Mouse (Mus musculus): ENCODE results near the gene Gpkow. TPM values are rescaled to one million over a fixed set of nuclear protein-coding genes. Genes with fewer than 3 reads are reported as not detected.

The Gpkow gene
- polyA plus RNA-seq, 1 experiment from 2014 or later, result 37.9 TPM

GRCm38 (mm10) chrX:7670921-7671623 is 25.9 kb upstream of the Gpkow start, which contains the start of gene Plp2:
TSS of gene Plp2 (minus strand) at chrX:7671390.
- Histone ChIP-seq H3K4me1 (0 out of 2 replicates have a peak, but pooled peaks cover 7% of the 10 kb centered on the region), H3K27me3 (no peaks in the 10 kb centered on the region), H3K36me3 (peaks cover 11% of the 10 kb centered on the region; the same call in 1 of the 2 replicates), H3K9me3 (replicated peaks) (no peaks in the 10 kb centered on the region), H3K27ac (replicated peaks) (peak within 1 kb of the TSS; percentile 86), H3K4me3 (replicated peaks) (peak within 1 kb of the TSS; percentile 52), H3K4me2 (replicated peaks) (peak within 1 kb of the TSS; percentile 48), H3K9ac (peak within 1 kb of the TSS; percentile 21; the same call in 1 of the 2 replicates)
- WGBS, result 19% methylated on average over 35 of the region's 36 CpGs
- ATAC-seq (ENCODE audit: insufficient number of reproducible peaks, low FRiP score, low TSS enrichment, low read depth), result peak; percentile 41

DNA sequence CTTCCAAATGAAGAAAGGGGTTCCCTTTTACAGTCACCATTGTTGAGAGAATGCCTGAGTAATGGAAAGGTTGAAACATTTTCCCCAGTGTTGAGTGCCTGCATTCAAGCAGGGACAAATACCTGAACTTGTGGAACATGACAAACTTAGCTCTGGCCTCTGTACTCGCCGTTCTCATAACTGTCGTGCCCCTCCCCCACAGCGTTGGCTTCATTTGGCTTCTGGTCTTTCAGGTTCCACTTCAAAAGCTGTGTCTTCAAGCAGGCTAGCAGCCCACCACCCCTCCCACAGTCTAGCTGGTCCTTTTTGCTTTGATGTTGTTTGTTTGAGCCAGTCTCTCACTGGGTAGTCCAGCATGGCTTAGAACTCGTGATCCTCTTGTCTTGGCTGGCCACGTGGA is 24.2 kb upstream of the Gpkow start:
- ATAC-seq (ENCODE audit: insufficient number of reproducible peaks, low FRiP score, low TSS enrichment, low read depth), result no peak
- no peak overlapping the region for H3K4me2 ChIP-seq (replicated peaks)
- no peak overlapping the region for H3K27ac ChIP-seq (replicated peaks)
- no peaks in the 10 kb centered on the region for H3K27me3 ChIP-seq
- H3K9ac ChIP-seq, result no peak overlapping the region
- H3K9me3 ChIP-seq (replicated peaks), result no peaks in the 10 kb centered on the region
- no peak overlapping the region for H3K4me3 ChIP-seq (replicated peaks)
- peaks cover 5% of the 10 kb centered on the region; the same call in 1 of the 2 replicates for H3K36me3 ChIP-seq
- 47% methylated on average over 6 of the region's 6 CpGs for WGBS
- 0 out of 2 replicates have a peak, but pooled peaks cover 7% of the 10 kb centered on the region for H3K4me1 ChIP-seq

DNA sequence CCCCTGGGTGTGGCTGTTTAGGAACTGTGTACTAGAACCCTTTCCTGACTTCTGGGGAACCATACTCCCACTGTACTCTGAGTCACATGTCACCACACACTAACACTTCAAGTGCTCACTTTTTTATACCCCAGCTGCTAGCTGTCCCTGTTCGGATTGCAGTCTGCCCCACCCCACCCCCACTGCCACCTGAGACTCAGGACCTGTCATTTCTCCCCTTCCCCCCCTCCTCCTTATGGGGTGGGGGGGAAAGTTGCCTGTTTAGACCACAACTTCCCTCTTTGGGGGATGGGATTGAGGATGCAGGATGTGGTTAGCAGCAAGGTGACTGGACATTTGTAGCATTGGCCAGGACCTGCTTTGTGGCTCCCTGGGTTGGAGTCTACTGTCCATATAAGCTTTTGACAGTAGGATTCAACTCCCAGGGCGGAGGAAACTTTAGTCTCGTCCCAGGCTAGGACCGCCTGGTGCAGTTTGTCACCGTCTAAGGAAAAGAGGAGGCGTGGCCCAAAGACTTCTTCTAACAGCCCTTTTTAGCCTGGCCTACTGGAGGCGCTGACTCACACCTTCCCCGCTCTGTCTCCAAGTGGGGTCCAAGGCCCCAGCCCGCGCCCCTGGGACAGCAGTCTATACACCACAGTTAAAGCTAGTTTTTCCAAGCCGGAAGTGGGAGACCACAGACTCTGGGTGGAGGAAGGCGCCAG is 23.2 kb upstream of the Gpkow start:
- WGBS, result 34% methylated on average over 12 of the region's 12 CpGs
- peak overlapping the region; percentile 80 for H3K27ac ChIP-seq (replicated peaks)
- no peak overlapping the region for H3K9ac ChIP-seq
- peak overlapping the region; percentile 48 for H3K4me2 ChIP-seq (replicated peaks)
- no peak overlapping the region for H3K4me3 ChIP-seq (replicated peaks)
- peaks cover 5% of the 10 kb centered on the region; the same call in 1 of the 2 replicates for H3K36me3 ChIP-seq
- ATAC-seq (ENCODE audit: insufficient number of reproducible peaks, low FRiP score, low TSS enrichment, low read depth), result peak; percentile 34; the same call in 1 of the 2 replicates
- H3K9me3 ChIP-seq (replicated peaks), result no peaks in the 10 kb centered on the region
- H3K4me1 ChIP-seq, result 0 out of 2 replicates have a peak, but pooled peaks cover 7% of the 10 kb centered on the region
- no peaks in the 10 kb centered on the region for H3K27me3 ChIP-seq

DNA sequence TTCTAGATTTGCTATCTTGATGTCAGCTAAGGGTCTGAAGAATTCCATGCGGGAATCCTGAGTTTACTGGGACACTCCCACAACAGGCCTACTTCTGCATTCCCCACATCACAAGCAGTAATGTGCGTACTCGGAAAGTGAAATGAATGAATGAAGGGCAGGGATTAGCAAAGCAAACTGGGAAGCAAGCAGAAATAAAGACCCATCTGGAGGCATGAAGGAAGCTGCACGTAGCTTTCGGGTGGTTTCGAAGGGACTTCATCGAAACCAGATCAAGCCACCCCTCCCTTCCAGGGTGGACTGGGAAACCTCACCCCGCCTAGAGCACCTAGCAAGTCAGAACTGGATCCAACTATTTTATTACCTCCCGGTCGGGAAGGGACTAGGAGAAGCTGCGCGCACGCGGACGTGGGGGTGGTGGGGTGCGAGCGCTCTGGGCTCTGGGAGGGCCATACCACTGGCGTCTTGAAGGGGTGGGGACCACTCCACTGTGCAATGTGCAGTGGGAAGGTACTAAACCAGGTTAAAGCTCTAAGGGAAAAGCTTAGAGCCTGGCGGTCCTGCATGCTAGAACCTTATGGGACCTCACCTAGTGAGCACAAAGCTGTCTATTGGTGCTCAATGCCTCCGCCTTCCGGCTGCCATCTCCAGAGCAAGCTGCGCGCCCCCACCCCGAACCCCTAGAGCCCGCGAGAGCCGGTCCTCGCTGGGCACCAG is 22.5 kb upstream of the Gpkow start:
- ATAC-seq (ENCODE audit: insufficient number of reproducible peaks, low FRiP score, low TSS enrichment, low read depth), result peak; percentile 9; the same call in 1 of the 2 replicates
- H3K9ac ChIP-seq, result no peak overlapping the region

DNA sequence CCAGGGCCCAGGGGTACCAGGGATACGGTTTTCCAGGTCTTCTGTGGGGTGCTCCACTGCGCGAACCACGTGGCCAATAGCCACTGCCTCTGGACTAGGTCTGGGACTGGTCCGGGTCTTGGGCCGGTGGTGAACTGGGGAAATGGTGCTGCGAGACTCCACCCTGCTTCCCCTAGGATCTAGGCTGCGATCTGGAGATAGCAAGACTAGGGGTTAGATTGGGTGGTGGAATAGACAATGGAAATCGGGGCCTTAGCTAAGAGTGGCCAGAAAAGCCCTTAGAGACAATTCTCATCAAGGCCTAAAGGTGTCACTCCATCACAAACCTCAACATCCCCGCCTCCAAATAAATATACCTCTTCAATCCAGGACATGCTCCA is 21.9 kb upstream of the Gpkow start:
- Histone ChIP-seq H3K36me3 (no peaks in the 10 kb centered on the region), H3K9ac (no peak overlapping the region), H3K27me3 (no peaks in the 10 kb centered on the region), H3K4me1 (0 out of 2 replicates have a peak, but pooled peaks cover 7% of the 10 kb centered on the region), H3K9me3 (replicated peaks) (no peaks in the 10 kb centered on the region), H3K27ac (replicated peaks) (peak overlapping the region; percentile 80), H3K4me2 (replicated peaks) (peak overlapping the region; percentile 48), H3K4me3 (replicated peaks) (peak overlapping the region; percentile 34)
- no peak for ATAC-seq (ENCODE audit: insufficient number of reproducible peaks, low FRiP score, low TSS enrichment, low read depth)
- 21% methylated on average over 10 of the region's 10 CpGs for WGBS

More for the DNA sequence above, 22.5 kb upstream of the Gpkow start:
- Histone ChIP-seq H3K4me2 (replicated peaks) (peak overlapping the region; percentile 48), H3K9me3 (replicated peaks) (no peaks in the 10 kb centered on the region), H3K4me1 (0 out of 2 replicates have a peak, but pooled peaks cover 7% of the 10 kb centered on the region), H3K27me3 (no peaks in the 10 kb centered on the region), H3K27ac (replicated peaks) (peak overlapping the region; percentile 80), H3K4me3 (replicated peaks) (peak overlapping the region; percentile 34), H3K36me3 (no peaks in the 10 kb centered on the region)
- WGBS, result 24% methylated on average over 28 of the region's 28 CpGs

DNA sequence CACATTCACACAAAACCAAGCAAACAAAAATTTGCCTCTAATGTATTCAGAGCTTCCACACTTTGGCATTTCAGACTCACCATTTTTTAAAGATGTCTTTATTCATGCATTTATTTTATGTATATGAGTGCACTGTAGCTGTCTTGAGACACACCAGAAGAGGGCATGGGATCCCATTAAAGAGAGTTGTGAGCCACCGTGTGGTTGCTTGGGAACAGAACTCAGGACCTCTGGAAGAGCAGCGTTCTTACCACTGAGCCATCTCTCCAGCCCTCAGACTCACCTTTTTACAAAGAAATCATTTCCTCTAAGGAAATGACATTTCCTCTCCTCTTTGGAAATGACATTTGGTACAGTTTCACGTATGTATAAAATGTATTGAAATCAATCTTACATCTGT is 17.9 kb upstream of the Gpkow start:
- no peaks in the 10 kb centered on the region for H3K36me3 ChIP-seq
- no peak overlapping the region for H3K4me2 ChIP-seq (replicated peaks)
- 0 out of 2 replicates have a peak, but pooled peaks cover 7% of the 10 kb centered on the region for H3K4me1 ChIP-seq
- 40% methylated on average over 3 of the region's 3 CpGs for WGBS
- no peak overlapping the region for H3K4me3 ChIP-seq (replicated peaks)
- no peaks in the 10 kb centered on the region for H3K27me3 ChIP-seq
- H3K9ac ChIP-seq, result no peak overlapping the region
- no peak overlapping the region for H3K27ac ChIP-seq (replicated peaks)
- no peaks in the 10 kb centered on the region for H3K9me3 ChIP-seq (replicated peaks)
- no peak for ATAC-seq (ENCODE audit: insufficient number of reproducible peaks, low FRiP score, low TSS enrichment, low read depth)

DNA sequence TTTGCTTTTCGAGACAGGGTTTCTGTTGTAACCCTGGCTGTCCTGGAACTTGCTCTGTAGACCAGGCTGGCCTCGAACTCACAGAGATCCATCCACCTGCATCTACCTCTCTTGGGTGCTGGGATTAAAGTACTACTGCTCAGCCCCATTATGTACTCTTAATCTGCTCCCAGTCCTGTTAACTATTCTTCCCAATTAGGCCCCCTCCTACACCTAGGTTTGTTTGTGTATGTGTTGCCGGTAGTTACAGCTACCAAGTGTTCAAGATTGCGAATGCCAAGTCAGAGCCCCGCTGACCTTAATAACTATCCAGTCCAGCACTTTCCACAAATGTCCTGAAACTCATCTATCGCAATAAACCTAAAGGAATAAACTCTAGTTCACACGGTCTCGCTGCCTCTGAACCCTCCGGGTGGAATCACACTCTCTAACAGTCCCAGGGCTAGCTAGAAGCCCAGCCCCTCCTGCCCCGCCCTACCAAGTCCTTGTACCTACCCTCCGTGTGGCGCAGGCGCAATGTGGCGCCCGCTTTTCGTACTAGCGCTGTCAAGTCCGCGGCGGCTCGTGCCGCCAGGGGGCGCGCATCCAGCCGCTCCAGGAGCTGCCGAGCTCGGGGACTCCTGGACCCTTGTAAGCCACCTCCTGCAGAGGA is 17.4 kb upstream of the Gpkow start:
- no peak overlapping the region for H3K9ac ChIP-seq
- WGBS, result 18% methylated on average over 27 of the region's 27 CpGs
- no peak overlapping the region; the same call in 1 of the 2 replicates for H3K27ac ChIP-seq (replicated peaks)
- ATAC-seq (ENCODE audit: insufficient number of reproducible peaks, low FRiP score, low TSS enrichment, low read depth), result peak; percentile 92
- H3K27me3 ChIP-seq, result no peaks in the 10 kb centered on the region
- peak overlapping the region; percentile 56 for H3K4me2 ChIP-seq (replicated peaks)
- 0 out of 2 replicates have a peak, but pooled peaks cover 5% of the 10 kb centered on the region for H3K4me1 ChIP-seq
- peak overlapping the region; percentile 32 for H3K4me3 ChIP-seq (replicated peaks)
- no peaks in the 10 kb centered on the region for H3K9me3 ChIP-seq (replicated peaks)
- no peaks in the 10 kb centered on the region for H3K36me3 ChIP-seq

- H3K9ac ChIP-seq, result no peak overlapping the region
- 0 out of 2 replicates have a peak, but pooled peaks have one; percentile 31 for ATAC-seq (ENCODE audit: insufficient number of reproducible peaks, low FRiP score, low TSS enrichment, low read depth)
- H3K36me3 ChIP-seq, result no peaks in the 10 kb centered on the region
- peak overlapping the region; percentile 56 for H3K4me2 ChIP-seq (replicated peaks)
- no peaks in the 10 kb centered on the region for H3K9me3 ChIP-seq (replicated peaks)
- H3K27me3 ChIP-seq, result no peaks in the 10 kb centered on the region
- 0 out of 2 replicates have a peak, but pooled peaks cover under 1% of the 10 kb centered on the region for H3K4me1 ChIP-seq
- WGBS, result 16% methylated on average over 12 of the region's 12 CpGs
- peak overlapping the region; percentile 32 for H3K4me3 ChIP-seq (replicated peaks)
- no peak overlapping the region for H3K27ac ChIP-seq (replicated peaks)
Observed at GRCm38 (mm10) chrX:7680057-7680412, 16.9 kb upstream of the Gpkow start.

DNA sequence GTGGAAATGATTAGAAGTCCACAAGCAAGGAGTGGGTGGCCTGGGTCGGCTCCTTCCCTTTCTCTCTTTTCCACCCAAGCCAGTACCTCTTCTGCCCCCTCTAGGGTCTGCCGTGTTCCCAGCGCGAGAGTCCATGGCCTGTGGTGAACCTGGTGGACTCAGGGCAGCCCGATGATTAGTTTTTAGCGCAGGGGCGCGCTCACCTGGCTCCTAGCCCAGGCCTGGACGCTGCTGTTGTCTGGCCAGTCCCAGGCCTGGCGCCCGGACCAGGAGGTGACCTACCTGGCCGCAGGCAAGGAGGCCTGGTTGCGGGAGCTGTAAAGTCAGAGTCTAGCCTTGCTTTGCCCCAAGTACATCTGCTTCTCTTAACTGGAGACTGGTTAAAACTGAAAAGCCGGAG is 16.1 kb upstream of the Gpkow start, which contains the start of gene Magix:
Gene Magix, minus strand, starts transcription at position 388 of the 400 bp plus-strand sequence.
- no peaks in the 10 kb centered on the region for H3K36me3 ChIP-seq
- H3K27me3 ChIP-seq, result no peaks in the 10 kb centered on the region
- H3K4me1 ChIP-seq, result no peaks in the 10 kb centered on the region
- H3K9me3 ChIP-seq (replicated peaks), result no peaks in the 10 kb centered on the region
- no peak for ATAC-seq (ENCODE audit: insufficient number of reproducible peaks, low FRiP score, low TSS enrichment, low read depth)
- WGBS, result 63% methylated on average over 14 of the region's 14 CpGs
- H3K4me2 ChIP-seq (replicated peaks), result peak within 1 kb of the TSS; percentile 56
- H3K9ac ChIP-seq, result no peak within 1 kb of the TSS
- H3K4me3 ChIP-seq (replicated peaks), result peak within 1 kb of the TSS; percentile 32
- no peak within 1 kb of the TSS for H3K27ac ChIP-seq (replicated peaks)

DNA sequence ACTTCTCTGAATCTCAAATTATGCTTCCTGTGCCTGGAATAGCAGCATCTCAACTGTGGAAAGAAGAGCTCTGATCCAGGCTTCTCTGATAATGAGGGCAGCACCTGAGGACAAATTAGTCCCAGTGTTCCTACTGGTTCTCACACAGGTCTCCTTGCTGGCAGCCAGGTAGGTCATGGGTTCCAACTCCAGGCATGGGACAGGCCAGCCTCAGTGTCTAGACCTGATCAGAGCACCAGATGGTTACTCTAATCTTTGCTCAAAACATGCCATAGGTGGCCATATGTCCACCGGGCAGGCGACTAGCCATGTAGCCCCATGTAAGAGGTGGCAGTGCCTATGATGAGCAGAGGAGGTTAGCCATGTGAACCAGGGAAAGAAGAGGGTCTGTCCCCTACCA is 8.6 kb upstream of the Gpkow start:
- Histone ChIP-seq H3K4me1 (no peaks in the 10 kb centered on the region), H3K27ac (replicated peaks) (no peak overlapping the region), H3K4me2 (replicated peaks) (no peak overlapping the region), H3K9ac (no peak overlapping the region), H3K4me3 (replicated peaks) (no peak overlapping the region), H3K36me3 (no peaks in the 10 kb centered on the region), H3K9me3 (replicated peaks) (no peaks in the 10 kb centered on the region), H3K27me3 (no peaks in the 10 kb centered on the region)
- 77% methylated on average over 2 of the region's 2 CpGs for WGBS
- ATAC-seq (ENCODE audit: insufficient number of reproducible peaks, low FRiP score, low TSS enrichment, low read depth), result no peak
